8 mouse cellular contexts compared by ENCODE assay signal in the genomic region with DNA sequence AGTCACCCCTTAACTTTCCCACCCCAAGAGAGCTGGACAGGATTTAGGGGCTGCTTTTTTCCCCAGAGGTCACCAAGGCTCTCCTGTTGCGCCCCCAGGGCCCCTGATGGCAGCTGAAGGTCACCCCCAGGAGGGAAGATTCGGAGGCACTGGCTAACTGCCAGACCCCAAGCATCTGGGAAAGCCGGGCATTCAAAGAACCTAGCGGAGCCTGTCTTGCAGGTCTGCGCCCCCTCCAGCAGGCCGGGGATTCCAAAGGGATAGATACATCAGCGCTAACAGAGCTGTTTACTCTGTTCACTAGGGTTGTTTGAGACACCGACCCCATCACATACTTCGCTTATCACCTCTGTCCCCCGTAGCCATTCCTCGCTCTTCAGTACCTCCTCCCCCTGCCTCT.
DNase-seq lines count a peak whose midpoint lies in the region; ATAC-seq lines count a peak whose summit lies in the region.

No protein-coding gene starts in this region.

- WGBS in hindbrain, embryonic 10.5 days = 29% methylated on average over 11 of the region's 11 CpGs
- 29% methylated on average over 11 of the region's 11 CpGs for WGBS in hindbrain, embryonic 11.5 days
- WGBS in hindbrain, embryonic 14.5 days = 25% methylated on average over 11 of the region's 11 CpGs
- 19% methylated on average over 11 of the region's 11 CpGs for WGBS in midbrain, embryonic 13.5 days

- H3K36me3 ChIP-seq in hindbrain, embryonic 10.5 days = no peaks in the 10 kb centered on the region
- no peaks in the 10 kb centered on the region for H3K36me3 ChIP-seq in hindbrain, embryonic 11.5 days (ENCODE audit: control insufficient read depth, insufficient read depth, low read length)
- no peaks in the 10 kb centered on the region for H3K36me3 ChIP-seq in hindbrain, embryonic 14.5 days (replicated peaks; ENCODE audit: control insufficient read depth, insufficient read depth)
- no peaks in the 10 kb centered on the region for H3K36me3 ChIP-seq in midbrain, embryonic 13.5 days

- H3K4me3 ChIP-seq in hindbrain, embryonic 10.5 days = peak overlapping the region; percentile 32
- H3K4me3 ChIP-seq in hindbrain, embryonic 11.5 days (ENCODE audit: low read depth, low read length) = no peak overlapping the region
- H3K4me3 ChIP-seq in hindbrain, embryonic 14.5 days (replicated peaks; ENCODE audit: low read length) = no peak overlapping the region
- H3K4me3 ChIP-seq in midbrain, embryonic 13.5 days (replicated peaks) = no peak overlapping the region

- no peak overlapping the region for H3K9ac ChIP-seq in hindbrain, embryonic 11.5 days (ENCODE audit: low read depth, low read length)
- no peak overlapping the region for H3K9ac ChIP-seq in hindbrain, embryonic 14.5 days
- H3K9ac ChIP-seq in midbrain, embryonic 13.5 days (replicated peaks) = no peak overlapping the region

- no peaks in the 10 kb centered on the region for H3K9me3 ChIP-seq in hindbrain, embryonic 10.5 days
- no peaks in the 10 kb centered on the region for H3K9me3 ChIP-seq in hindbrain, embryonic 11.5 days (ENCODE audit: control insufficient read depth, low read length)
- H3K9me3 ChIP-seq in hindbrain, embryonic 14.5 days (ENCODE audit: control insufficient read depth, low read length) = no peaks in the 10 kb centered on the region
- H3K9me3 ChIP-seq in midbrain, embryonic 13.5 days = no peaks in the 10 kb centered on the region

- no peak overlapping the region for H3K27ac ChIP-seq in hindbrain, embryonic 10.5 days
- no peak overlapping the region for H3K27ac ChIP-seq in hindbrain, embryonic 11.5 days (ENCODE audit: low read depth, low read length)
- no peak overlapping the region for H3K27ac ChIP-seq in hindbrain, embryonic 14.5 days
- no peak overlapping the region for H3K27ac ChIP-seq in midbrain, embryonic 13.5 days

- DNase-seq in hindbrain, embryonic 10.5 days (ENCODE audit: low spot score) = no peak
- DNase-seq in hindbrain, embryonic 11.5 days (ENCODE audit: low spot score) = no peak
- peak; percentile 18 for DNase-seq in embryo, embryonic 9.5 days (ENCODE audit: extremely low spot score)
- DNase-seq in hindbrain, embryonic 14.5 days (ENCODE audit: low spot score) = no peak
- no peak for DNase-seq in frontal cortex, postnatal 25 days (ENCODE audit: low spot score in 2 of 2)
- no peak for DNase-seq in left cerebral cortex, adult 9 months (ENCODE audit: low spot score in 2 of 2)
- DNase-seq in right cerebral cortex, adult 2 months (ENCODE audit: low spot score in 2 of 2) = no peak

- ATAC-seq in hindbrain, embryonic 11.5 days (ENCODE audit: low FRiP score) = no peak
- ATAC-seq in hindbrain, embryonic 14.5 days (ENCODE audit: low FRiP score) = 0 out of 2 replicates have a peak, but pooled peaks have one; percentile 27
- 0 out of 2 replicates have a peak, but pooled peaks have one; percentile 34 for ATAC-seq in midbrain, embryonic 13.5 days

- H3K4me1 ChIP-seq in hindbrain, embryonic 10.5 days (replicated peaks) = peaks cover 7% of the 10 kb centered on the region; the same call in 1 of the 2 replicates
- no peaks in the 10 kb centered on the region for H3K4me1 ChIP-seq in hindbrain, embryonic 11.5 days (replicated peaks; ENCODE audit: control insufficient read depth, insufficient read depth, low read length)
- H3K4me1 ChIP-seq in hindbrain, embryonic 14.5 days (replicated peaks; ENCODE audit: control insufficient read depth, insufficient read depth, low read length) = no peaks in the 10 kb centered on the region
- H3K4me1 ChIP-seq in midbrain, embryonic 13.5 days (replicated peaks) = no peaks in the 10 kb centered on the region

- no peak overlapping the region; the same call in 1 of the 2 replicates for H3K4me2 ChIP-seq in hindbrain, embryonic 11.5 days (replicated peaks; ENCODE audit: low read depth, low read length)
- H3K4me2 ChIP-seq in hindbrain, embryonic 14.5 days (replicated peaks) = peak overlapping the region; percentile 30
- H3K4me2 ChIP-seq in midbrain, embryonic 13.5 days (replicated peaks) = peak overlapping the region; percentile 43

- peaks cover 14% of the 10 kb centered on the region; the same call in 1 of the 2 replicates for H3K27me3 ChIP-seq in hindbrain, embryonic 10.5 days (ENCODE audit: insufficient read depth, poor library complexity, severe bottlenecking)
- no peaks in the 10 kb centered on the region for H3K27me3 ChIP-seq in hindbrain, embryonic 11.5 days (ENCODE audit: control insufficient read depth, insufficient read depth, low read length)
- 0 out of 2 replicates have a peak, but pooled peaks cover 3% of the 10 kb centered on the region for H3K27me3 ChIP-seq in hindbrain, embryonic 14.5 days (ENCODE audit: control insufficient read depth, insufficient read depth, low read length)
- no peaks in the 10 kb centered on the region for H3K27me3 ChIP-seq in midbrain, embryonic 13.5 days
